Mouse (Mus musculus): ENCODE data around the gene Scfd1.

Gene Scfd1

GRCm38 (mm10) chr12:51377003-51377887 is at the start of gene Scfd1:
TSS of gene Scfd1 (plus strand) at chr12:51377510.
- DNase-seq (ENCODE audit: low read depth), result peak; percentile 97

- no peak for DNase-seq (ENCODE audit: low read depth)
Observed at GRCm38 (mm10) chr12:51337014-51337413, 40.3 kb upstream of the Scfd1 start.

DNA sequence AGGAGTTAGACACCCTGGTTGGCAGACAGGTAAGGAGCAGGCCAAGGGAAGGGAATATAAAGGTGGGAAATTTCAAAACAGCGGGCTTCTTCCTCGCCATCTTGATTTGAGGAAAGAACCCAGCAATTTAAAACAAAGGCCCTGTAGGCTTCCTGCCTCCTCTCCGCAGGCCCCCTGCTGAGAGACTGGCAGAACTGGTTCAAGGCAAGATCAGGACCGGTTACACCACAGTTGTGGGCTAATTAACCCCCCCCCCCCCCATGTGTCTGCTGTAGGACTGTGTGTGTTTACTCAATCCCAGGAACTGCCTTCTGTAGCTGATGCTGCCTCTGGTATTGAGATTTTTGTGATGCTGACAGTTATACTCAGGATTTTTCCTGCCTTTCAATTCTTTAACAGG is 31.2 kb upstream of the Scfd1 start:
- no peak for DNase-seq (ENCODE audit: low read depth)

DNA sequence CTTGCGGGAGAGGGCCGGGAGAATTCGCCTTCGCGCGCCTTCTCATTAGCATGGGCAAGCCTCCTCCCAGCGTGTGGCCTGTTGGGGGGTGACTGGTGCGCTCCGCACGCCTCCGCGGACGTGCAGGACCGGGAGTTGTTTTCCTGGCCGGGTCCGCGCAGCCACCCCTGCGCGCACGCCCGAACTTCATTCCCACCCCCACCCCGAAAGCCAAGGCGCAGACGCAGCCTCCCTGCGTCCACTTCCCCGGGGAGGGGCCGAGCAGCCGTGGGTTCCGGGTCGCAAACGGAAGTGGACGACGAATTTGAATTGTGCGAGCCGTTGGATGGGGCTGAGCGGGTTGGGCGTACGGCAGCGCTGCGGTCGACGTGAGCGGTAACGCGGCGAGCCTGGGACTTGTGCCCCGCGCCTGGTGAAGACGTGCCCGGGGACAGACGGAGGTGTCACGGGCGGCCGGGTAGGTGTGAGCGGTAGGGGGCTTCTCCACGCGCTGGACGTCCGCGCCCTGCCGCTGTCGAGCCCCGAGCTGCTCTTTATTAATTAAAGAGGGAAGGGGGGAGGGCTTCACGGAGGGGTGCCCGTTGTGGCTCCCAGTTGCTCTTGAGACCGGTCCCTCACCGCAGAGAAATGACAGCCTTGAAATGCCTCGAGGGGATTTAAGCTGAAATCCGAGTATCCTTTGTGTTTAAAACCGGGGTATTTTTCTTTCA is 29.2 kb upstream of the Scfd1 start, which contains the start of gene G2e3:
TSS of gene G2e3 (plus strand) at position 74 of the 710 bp plus-strand sequence.
- peak; percentile 97 for DNase-seq (ENCODE audit: low read depth)

- DNase-seq (ENCODE audit: low read depth), result no peak
Observed at GRCm38 (mm10) chr12:51348698-51348998, 28.7 kb upstream of the Scfd1 start.

GRCm38 (mm10) chr12:51355296-51355695 is 22.0 kb upstream of the Scfd1 start:
- DNase-seq (ENCODE audit: low read depth), result no peak

DNA sequence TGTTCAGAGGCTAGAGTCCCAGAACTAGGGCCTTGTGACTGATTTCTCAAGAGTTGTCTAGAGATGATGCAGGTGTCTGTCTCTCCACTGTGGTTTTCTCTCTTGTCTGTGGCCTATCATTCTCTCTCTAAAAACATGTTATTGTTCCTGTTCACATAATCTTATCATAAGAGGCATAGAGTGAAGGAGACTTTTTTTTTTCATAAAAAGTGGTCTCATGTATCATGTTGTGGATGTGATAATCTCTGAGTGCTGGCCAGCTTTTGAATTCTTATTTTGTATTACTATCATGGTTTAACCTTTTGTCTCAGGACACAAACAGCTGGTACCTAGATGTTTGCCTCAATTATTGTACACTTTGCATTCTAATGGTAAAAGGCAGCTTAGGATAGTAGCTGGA is 16.0 kb upstream of the Scfd1 start:
- DNase-seq (ENCODE audit: low read depth), result no peak

DNA sequence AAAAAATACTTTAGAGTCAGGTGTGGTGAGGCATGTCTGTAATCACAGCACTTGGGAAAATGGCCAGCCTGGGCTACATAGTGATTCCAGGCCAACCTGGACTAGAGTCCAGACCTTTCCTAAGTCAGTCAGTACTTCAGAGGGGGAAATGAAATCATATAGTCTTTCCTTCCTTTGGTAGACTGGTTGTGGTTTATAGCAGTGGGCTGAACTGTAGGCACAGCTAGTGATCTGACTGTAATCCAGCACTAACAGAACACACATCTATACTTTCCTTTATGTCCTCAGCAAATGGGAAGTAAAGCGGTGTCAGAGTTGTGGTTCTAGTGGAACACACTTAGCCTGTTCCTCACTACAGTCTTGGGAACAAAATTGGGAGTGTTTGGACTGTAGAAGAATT is 14.4 kb upstream of the Scfd1 start:
- DNase-seq (ENCODE audit: low read depth), result no peak

- DNase-seq (ENCODE audit: low read depth), result no peak
Observed at GRCm38 (mm10) chr12:51368504-51368903, 8.8 kb upstream of the Scfd1 start.

DNA sequence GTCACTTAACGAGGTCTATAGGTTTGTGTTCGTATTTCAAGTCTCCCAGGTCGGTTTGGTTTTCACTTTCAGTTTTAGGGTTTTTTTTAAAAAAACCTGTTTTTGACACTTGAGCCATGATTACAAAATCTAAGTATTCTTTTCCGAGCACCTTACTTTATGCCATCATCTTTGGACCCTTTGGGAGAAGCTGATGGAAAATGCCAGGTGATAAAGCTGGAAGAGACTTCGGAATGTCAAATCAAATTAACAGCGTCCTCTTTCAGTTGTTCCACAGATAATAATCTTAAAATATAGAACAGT is 529 bp downstream of the Scfd1 start:
- DNase-seq (ENCODE audit: low read depth), result no peak

DNA sequence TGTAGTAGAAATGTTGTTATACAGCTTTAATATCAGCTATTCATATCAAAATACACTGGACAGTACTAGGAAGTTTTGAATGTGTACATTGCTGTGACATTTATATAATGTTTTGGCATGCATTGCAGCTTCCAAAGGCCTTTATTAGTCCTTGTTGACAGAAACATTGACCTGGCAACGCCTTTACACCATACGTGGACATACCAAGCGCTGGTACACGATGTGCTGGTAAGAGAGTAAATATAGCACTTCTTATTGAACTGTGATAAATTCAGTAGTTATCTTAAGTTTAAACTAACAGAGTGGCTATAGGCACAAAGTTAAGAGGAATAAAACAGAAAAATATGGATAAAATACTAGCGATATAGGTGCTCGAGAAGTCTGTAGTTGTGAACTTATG is 22.6 kb downstream of the Scfd1 start:
- DNase-seq (ENCODE audit: low read depth), result no peak

DNA sequence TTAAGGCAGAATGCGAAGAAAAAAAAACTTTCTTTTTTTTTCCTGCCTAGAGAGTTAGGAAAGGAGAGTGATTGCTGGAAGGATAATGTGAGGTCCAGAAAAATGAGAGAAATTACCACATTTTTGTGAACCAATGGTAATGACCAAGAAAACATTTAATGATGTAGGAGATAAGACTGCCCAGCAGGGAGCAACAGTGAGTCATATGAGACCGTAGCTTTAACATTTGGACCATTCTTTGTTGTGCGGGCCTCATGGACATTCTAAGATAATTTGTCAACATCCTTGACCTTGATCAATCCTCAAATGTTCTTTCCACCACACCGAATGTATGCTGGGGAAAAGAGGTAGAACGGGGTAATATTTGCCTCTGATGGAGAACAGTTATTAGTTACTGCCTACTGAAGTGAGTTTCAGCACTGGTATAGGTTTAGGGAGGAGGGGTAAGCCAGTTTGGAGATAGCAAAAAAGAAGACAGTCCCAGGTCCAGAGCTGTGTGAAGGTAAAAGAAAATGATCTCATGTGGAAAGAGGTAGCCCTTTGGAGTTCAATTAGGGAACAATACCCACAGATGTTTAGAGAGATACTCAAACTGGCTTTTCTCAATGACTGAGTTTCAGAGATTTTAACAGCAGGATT is 24.9 kb downstream of the Scfd1 start:
- DNase-seq (ENCODE audit: low read depth), result peak; percentile 70

DNA sequence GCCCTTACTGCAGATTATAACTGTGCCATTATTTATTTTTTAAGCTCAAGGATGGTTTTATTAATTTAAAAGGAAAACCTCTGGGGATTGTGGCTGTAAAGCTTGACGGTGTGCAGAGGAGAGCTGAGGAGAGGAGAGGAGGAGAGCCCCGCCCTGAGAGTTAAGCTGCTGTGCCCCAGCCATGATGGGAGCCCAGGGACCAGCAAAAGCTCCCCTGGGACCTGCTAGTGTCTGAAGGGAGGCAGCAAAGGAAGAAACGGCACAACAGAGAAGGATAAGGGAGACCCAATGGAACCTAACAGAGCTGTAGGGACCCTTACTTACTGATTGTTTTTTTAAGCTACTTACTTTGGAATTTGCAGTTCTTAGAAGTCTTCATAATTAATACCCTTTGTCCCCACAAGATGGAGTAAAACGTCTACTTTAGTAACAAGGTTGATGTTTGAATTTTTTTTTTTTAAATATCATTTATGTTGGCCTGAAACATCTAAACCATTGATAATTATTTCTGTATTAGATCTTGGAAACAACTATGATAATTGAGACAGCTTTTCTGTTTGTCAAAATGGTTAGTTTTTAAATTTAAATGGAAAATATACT is 26.8 kb downstream of the Scfd1 start:
- peak; percentile 41 for DNase-seq (ENCODE audit: low read depth)

- no peak for DNase-seq (ENCODE audit: low read depth)
Observed at GRCm38 (mm10) chr12:51411362-51411761, 34.1 kb downstream of the Scfd1 start.

GRCm38 (mm10) chr12:51437541-51437940 is 60.2 kb downstream of the Scfd1 start:
- no peak for DNase-seq (ENCODE audit: low read depth)

GRCm38 (mm10) chr12:51438311-51438710 is 61.0 kb downstream of the Scfd1 start:
- DNase-seq (ENCODE audit: low read depth), result no peak

GRCm38 (mm10) chr12:51449303-51449702 is 72.0 kb downstream of the Scfd1 start:
- no peak for DNase-seq (ENCODE audit: low read depth)

- DNase-seq (ENCODE audit: low read depth), result no peak
Observed at GRCm38 (mm10) chr12:51470881-51471280, 93.6 kb downstream of the Scfd1 start.

DNA sequence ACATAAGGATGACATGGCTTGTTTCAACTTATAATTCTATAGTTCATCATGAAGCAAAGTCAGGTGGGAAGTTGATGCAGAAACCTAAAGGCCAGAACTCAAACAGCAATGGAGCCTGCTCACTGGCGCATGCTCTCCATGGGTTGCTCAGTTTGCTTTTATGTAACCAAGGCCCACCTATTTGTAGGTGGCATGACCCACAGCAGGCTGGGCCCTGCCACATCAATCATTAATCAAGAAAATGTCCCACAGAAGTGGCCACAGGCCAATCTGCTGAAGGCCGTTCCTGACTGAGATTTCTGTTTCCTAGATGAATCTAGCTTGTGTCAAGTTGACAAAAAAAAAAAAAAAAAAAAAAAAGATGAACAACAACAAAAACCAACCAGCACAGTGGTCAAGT is 103.9 kb downstream of the Scfd1 start:
- no peak for DNase-seq (ENCODE audit: low read depth)

GRCm38 (mm10) chr12:51492040-51492439 is 114.7 kb downstream of the Scfd1 start:
- no peak for DNase-seq (ENCODE audit: low read depth)

- DNase-seq (ENCODE audit: low read depth), result no peak
Observed at GRCm38 (mm10) chr12:51493476-51493875, 116.2 kb downstream of the Scfd1 start.

DNA sequence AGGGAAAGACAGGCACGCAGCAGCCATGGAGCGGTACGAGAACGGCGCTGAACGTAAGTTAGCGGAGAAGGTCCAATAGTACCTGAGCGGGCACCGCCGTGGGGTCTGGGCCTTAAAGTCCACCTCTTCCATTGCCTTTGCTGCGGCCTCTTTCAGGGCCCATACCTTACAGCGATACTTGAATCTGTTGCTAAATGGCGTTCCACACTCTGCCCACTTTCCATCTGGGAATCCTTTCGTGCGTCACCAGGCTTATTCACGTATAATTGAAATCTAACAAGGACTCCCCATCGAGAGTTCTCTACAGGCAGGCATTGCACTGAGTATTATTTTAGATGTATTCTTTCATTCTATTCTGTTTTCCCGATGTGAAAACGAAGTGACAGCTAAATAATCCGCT is 117.3 kb downstream of the Scfd1 start:
- DNase-seq (ENCODE audit: low read depth), result no peak
